Mouse (Mus musculus) liver, postnatal 0 days (tissue): ENCODE measurements at regions not wholly inside any gene's neighbourhood (a gene's known extent, or its start where the extent isn't known, plus 50 kb on each side); places are given as distances from the start of the nearest gene placed in this dataset.

Experiments
- CTCF ChIP-seq: sonication (generic); IDR thresholded peaks from 2 replicates; pipeline ENCODE4 v1.5.1; 2016; ENCODE audit warnings: antibody characterized with exemption, low read depth
- EP300 ChIP-seq: IDR thresholded peaks from 2 replicates; pipeline ENCODE4 v1.6.1; 2016; ENCODE audit warnings: antibody characterized with exemption, low read depth, mild to moderate bottlenecking

GRCm38 (mm10) chr16:58137728-58138279 is 270.4 kb upstream of the Dcbld2 start:
- TF ChIP-seq EP300 = no peak
- no peak for TF ChIP-seq CTCF
